Mouse (Mus musculus) left cerebral cortex, postnatal 14 days (tissue): ENCODE measurements at regions not wholly inside any gene's neighbourhood (a gene's known extent, or its start where the extent isn't known, plus 50 kb on each side); places are given as distances from the start of the nearest gene placed in this dataset.
A peak's percentile ranks its signal among the peaks of the same experiment; 100 is the strongest.

Source experiments
- DNase-seq, 2 experiments: peaks; one replicate each; pipeline ENCODE4 v3.0.0; 2021 to 2022; ENCODE audit warnings: low spot score in 2 of 2, mixed read lengths in 1 of 2
- intact Hi-C: fragments of 180-260 bp; cut with DNase I; formaldehyde crosslinking; loops from one replicate; pipeline ENCODE4 v1.15.1; 2025

- intact Hi-C loops = no loop called here
- DNase-seq = no peak
These were observed 895.0 kb upstream of the Fat3 start for GRCm38 (mm10) chr9:17396056-17396455.

GRCm38 (mm10) chr9:17393061-17393460, 892.0 kb upstream of the Fat3 start:
- intact Hi-C loops = loop anchor here (5.0 kb wide), 1 partner anchor 461 kb away; no protein-coding TSS in a partner anchor

More at GRCm38 (mm10) chr9:17393061-17393460, 892.0 kb upstream of the Fat3 start:
- peak; percentile 9 to 52 for DNase-seq
